Mouse (Mus musculus) ES-E14 (cell line): ENCODE data around the gene St3gal4.
"Not testable (repeated sequence)": the region's sequence is repeated elsewhere in the genome, so short reads cannot be mapped to it uniquely, and the experiment has no call there.

Source experiments
- CHD2 ChIP-seq: IDR thresholded peaks from 2 replicates; pipeline ENCODE4 v1.6.1; 2014; ENCODE audit warnings: mild to moderate bottlenecking, low read depth, low read length, inconsistent platforms
- HCFC1 ChIP-seq: IDR thresholded peaks from 2 replicates; pipeline ENCODE4 v1.6.1; 2012; ENCODE audit warnings: low read length, inconsistent platforms, borderline replicate concordance; ENCODE audit not compliant: insufficient read depth

GRCm38 (mm10) chr9:35148822-35149221 is 29.8 kb upstream of the St3gal4 start:
- TF ChIP-seq CHD2, HCFC1: not testable (repeated sequence)
